Mouse (Mus musculus) yolk sac, embryonic 10.5 days (tissue): ENCODE measurements around the gene Fgr.

Experiments used
- DNase-seq: peaks from one replicate; pipeline ENCODE4 v3.0.0-alpha.2; 2017; ENCODE audit warnings: low spot score

The Fgr gene

DNA sequence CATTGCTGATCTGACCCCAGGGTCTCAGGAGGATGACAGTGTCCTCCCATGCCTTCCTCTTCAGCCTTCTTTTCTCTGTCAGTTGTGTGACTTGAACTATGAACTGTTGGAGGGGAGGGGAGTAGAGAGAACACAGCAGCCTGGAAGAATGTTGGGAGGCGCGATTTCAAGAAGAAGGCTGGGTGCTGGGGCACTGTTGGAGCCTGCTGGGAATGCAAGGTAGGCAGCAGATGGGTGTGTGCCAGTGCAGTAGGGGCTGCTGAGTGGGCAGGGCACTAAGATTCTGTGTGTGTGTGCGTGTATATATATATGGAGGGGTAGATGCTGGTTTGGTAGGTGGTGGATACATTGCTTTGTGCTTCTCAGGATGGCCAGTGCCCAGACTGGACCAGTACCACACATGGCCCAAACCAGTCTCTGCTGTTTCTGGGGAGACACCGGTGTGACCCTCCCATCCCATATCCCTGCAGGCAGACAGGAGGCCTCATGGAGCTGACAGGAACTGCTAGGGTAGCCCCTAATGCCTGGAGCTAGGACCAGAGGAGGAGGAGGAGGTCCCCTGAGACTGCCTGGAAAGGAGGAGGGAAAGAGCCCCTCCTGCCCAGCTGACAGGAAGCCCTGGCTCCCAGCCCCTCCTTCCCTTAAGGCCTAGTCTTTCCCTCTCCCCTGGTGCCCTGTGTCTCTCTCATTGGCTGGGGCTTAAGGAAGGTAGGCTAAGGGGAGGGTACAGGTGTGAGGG is 43.0 kb downstream of the Fgr start:
- DNase-seq, result no peak

DNA sequence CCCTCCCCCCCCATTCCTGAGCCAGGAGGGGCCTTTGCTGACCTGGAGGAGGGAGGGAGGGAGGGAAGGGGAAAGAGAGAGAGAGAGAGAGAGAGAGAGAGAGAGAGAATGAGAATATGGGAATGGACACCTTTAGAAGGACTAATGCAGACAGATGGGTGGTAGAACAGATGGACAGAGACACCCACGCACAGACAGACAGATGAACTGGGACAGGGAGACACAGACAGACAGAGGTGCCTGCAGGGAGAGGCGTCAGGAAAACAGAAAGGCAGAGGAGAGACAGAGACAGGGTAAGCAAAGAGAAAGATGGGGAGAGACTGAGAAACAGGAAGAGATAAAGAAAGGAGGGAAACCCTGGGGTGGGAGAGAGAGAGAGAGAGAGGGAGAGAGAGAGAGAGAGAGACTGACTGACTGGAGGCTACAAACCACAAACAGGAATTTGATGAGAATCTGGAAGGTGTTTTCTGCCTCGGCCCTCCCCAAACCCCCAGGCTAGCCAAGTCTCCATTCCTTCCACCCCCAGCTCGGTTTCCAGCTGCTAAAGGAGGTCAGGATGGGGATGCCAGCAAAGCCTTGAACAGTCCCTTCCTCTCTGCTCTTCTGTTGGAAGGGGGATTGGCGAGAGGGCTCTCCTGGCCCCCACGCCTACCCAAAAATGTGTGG is 43.8 kb downstream of the Fgr start:
- no peak for DNase-seq

DNA sequence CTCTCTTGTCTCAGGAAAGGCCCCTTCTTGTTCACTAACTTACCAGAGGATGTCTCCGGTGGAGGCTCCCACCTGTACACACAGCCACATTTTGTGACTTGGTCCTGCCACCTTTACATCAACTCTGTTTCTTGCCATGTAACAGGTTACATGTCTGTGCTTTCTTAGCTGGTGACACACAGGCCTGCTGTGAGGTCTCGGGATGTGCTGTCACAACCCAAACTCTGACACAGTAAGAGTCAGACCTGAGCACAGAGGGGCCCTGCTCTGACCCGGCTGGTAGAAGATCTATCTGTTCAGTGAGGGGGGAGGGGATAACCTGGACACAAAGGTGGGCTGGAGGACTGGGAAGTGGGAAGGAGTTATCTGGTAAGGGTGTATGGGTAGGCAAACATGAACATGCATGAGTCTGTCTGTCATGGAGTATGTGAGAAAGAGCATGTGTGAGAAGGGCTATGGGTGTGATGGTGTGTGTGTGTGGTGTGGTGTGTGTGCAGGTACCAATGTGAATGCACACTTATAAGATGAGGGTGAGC is 44.4 kb downstream of the Fgr start:
- DNase-seq, result no peak

DNA sequence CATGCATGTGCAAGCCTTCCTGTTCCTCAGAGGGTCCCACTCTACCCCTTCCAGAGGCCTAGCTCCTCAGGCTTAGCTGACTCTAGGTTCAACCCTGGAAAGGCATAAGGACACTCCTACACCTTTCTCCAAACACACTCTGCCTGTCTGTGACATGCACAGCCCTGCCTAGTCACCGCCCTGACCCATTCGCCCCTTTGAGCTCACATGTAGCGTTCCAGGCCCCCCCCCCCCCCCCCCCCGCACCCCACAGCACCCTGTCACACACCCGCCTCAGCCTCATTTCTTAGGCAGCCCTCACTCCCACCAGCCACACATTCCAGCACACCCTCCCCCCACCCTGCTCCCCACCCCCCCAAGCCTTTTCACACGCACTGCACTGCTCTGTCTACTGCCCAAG is 46.8 kb downstream of the Fgr start:
- DNase-seq, result no peak

DNA sequence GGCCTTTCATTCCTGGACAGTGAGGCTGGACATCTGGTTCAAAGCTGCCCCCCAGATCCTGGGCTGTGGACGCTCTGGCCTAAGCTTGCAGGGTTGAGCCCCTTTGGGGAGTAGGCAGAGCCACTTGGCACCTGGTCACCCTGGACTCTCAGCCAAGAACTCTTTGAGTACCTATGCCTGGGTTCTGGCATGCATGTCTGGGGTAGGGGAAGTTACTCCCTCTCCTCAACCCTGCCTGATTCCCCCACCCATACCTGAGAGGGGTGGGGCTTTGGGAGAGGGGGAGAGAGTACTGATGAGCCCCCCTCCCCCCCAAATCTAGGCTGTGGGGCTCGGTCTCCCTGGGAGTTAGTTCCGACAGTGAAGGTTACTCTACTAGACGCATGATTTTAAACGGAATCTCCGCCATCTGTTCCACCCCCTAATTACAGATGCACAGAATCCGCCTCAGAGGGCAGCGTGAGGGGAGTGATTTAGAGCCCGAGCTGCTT is 47.3 kb downstream of the Fgr start:
- no peak for DNase-seq

DNA sequence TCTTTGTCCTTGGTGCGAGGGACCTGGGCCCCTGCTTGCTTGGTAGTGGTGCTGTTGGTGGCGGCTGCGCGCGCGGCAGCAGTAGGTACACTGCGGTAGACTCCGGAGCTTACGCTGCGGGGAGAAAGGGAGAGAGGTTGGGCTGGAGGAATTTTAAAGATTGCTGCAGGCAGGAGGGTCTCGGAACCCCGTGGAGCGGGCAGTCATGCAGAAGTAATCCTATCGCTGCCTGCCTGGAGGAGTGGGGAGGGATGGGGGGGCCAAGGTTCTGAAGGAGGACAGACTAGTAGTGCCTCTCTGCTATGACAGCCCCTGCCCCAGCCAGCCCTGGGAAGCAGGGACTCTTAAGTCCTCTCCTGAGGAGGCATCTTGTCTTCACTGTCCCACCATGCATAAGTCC is 48.3 kb downstream of the Fgr start:
- no peak for DNase-seq

- no peak for DNase-seq
Observed at GRCm38 (mm10) chr4:133022954-133023635, 49.2 kb downstream of the Fgr start.

DNA sequence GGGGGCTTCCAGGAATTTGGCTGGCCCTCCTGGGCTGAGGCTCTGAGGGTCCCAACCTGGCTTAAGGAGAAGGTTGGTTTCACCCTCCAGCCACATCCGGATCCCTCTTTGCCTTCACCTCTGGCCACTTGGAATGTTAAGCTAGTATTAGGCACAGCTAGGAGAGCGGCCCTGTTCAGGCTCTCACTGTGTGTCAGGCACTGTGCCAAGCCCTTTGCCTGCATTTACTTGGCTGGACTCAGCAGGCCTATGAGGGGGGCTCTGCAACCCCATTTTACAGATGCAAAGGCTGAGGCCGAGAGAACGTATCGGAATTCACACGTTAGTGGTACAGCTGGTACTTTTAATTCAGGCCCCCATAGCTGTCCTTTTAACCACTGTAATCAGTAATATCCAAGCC is 49.7 kb downstream of the Fgr start:
- no peak for DNase-seq

DNA sequence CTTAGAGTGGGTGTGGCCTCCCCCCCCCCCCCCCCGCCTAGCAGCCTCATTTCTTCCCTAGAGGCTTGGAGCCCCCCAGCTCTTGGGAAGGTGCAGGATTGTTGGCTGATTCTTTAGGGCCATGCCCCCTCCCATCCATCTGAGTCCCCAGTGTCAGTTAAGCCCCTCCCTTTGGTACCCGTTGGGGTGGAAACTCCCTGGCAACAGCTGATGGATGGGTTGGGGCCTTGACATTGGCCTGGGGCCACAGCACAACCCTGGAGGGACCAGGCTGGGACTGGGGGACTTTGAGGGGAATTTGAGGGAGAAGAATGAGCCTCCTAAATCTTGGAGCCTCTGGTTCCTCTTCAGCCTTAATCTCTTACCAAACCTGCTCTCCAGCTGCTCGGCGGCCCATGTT is 50.5 kb downstream of the Fgr start:
- no peak for DNase-seq

DNA sequence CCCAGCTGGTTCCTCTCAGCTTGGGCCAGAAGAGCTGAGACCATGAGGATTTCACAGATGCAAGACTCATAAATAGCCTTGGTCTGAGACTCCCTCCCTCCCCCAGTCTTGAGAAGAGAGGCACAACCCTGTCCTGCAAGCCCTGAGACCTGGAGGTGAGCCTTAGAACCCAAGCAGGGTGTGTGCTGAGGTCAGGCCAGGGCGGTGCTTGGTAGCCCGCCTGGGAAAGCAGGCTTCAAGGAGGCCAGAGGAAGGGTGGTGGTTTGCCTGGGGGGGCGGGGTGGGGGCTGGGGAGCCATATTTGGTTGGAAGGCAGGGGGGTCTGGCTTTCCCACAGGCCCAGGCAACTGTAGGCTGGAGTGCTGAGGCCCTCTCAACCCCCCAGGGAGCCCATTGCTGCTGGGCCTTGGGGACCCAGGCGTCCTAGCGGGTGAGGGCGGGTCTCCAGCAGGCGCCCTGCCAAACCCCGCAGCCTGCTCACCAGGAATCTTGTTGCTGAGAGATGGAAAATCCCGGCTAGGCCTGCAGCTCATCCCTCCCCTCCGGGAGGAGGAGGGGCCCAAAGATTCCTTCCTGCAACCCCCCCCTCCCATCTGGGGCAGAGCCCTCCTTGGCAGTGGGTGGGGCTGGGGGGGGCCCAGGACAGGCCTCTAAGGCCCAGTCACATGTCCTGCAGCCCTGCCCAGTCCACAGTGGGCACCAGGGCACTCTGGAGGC is 51.2 kb downstream of the Fgr start:
- no peak for DNase-seq

- DNase-seq, result no peak
Observed at GRCm38 (mm10) chr4:133026272-133026671, 52.4 kb downstream of the Fgr start.

- DNase-seq, result no peak
Observed at GRCm38 (mm10) chr4:133026826-133027375, 53.0 kb downstream of the Fgr start.

- no peak for DNase-seq
Observed at GRCm38 (mm10) chr4:133027721-133028120, 53.8 kb downstream of the Fgr start.

GRCm38 (mm10) chr4:133028193-133028592 is 54.3 kb downstream of the Fgr start:
- no peak for DNase-seq

DNA sequence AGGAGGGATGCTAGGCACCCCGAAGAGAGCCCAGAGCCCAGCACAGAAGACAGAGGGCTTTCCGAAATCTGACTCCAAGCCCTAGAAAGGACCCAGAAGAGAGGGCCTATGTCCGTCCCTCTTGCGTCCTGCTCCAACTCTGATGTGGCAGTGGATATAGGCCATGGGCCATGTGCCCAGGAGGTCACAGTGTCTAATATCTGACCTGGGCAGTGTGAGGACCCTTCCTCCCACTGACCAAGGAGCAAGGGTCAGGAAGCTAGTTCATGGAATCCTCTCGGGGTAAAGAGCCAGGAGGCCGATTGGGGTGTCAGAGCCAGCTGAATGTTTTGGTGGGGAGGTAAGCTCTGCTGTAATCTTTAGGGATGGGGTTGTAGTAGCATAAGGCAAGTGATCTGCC is 55.0 kb downstream of the Fgr start:
- DNase-seq, result no peak

DNA sequence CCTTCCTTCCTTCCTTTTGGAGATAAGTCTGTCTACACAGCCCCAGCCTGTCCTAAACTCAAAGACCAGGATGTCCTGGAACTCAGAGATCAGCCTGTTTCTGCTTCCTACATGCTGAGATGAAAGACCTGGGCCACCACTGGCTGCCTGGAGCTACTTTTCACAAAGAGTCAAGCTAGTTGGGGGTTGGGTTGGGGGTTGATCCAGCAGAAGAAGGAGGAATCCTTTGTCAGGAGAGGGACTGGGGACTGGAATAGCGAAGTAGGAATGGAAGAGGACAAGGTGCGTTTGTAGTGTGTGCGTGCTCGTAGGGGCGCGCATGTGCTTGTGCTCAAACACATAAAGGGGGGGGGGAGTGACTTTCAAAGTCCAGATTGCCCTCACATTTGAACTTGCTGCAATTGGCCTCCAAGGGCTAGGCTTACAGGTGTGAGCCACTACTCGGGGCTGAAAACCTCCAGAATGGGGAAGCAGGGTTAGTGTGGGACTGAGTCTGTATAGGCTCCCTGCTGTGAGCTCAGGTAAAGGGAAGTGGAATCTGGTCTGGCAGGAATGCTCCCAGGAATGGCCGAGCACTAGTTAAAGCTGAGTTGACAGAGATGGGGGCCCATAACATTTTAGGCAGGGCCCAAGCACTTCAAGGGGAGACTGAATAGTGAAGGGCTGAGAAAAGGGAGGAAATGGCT is 58.7 kb downstream of the Fgr start:
- DNase-seq, result no peak

DNA sequence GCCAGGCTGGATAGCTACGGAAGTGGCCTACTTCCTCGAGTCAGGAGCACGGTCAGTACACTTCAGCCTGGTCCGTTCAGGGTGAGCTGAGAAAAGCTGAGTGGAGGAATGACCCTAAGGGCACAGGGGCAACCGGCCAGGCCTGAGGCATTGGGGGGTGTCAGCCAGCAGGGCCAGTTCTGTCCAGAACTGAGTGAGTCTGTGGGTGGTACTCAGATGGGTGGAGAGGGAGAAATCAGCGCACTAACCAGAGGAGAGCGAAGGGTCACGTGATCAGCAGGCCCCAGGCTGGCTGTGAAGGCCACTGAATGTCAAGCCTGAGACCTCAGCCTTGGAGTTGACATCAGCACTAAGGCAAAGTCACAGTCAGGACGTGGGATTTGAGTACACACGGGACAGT is 60.6 kb downstream of the Fgr start:
- DNase-seq, result no peak

DNA sequence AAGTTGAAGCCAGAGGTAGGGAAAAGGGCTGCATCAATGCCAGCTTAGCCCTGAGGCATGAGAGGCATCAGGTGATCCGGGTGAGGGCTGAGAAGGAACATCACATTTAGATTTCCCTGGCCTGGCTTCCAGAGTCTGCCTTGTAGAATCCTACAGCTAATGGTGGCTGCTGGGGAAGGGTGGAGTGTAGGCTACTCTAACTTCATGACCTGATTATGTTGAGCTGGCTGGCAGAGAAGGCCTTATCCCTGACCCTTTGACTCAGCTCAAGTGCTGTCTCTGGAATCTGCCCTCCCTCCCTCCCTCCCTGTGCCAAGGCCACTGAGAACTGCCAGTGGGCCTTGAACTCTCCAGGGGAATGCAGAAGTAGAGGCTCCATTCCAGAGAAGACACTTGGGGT is 61.6 kb downstream of the Fgr start:
- no peak for DNase-seq

DNA sequence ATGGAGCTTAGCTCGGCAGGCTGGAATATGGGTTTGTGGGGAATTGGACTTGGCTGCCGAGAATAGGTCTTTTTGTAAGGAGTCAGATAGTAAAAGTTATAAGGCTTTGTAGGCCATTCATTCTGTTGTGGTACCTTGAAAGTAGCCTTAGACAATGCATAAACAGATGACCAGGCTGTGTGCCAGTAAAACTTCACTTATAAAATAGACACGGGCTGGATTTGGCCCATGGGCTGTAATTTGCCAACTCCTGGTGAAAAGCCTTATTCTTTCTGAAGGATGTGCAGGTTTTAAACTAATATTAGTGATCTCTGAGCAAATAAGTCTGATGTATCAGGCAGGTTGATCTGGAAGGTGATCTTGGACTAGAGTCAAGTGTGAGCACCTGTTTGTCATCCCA is 62.1 kb downstream of the Fgr start:
- no peak for DNase-seq

DNA sequence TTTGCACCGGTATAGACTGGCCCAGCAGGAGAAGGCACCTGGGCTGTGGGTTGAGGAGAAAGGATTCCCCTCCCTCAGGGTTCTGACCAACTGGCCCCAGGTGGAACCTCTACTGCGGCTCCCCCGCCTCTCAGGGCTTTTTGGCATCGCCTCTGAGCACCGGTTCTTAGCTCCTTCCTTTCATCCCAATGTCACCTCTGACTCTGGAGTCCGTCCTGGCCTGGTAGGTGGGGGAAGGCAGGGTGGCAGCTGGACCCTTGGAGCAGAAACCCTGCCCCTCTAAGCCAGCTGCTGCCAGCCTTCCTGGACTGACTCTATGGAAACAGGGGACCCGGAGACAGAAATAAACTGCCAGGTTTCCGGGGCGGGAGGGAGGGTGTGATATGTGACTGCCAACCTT is 63.4 kb downstream of the Fgr start:
- no peak for DNase-seq

GRCm38 (mm10) chr4:133037798-133038197 is 63.9 kb downstream of the Fgr start:
- no peak for DNase-seq
